ENCODE assay signal across 9 mouse cellular contexts in genomic region chr5:29388181-29388943, GRCm38 (mm10). TPM values are rescaled to one million over a fixed set of nuclear protein-coding genes. Genes with fewer than 3 reads are reported as not detected.
DNase-seq lines count a peak whose midpoint lies in the region; ATAC-seq lines count a peak whose summit lies in the region.
"Had no signal": no experiment of that assay in that cellular context is flagged by ENCODE, and none has a peak within 500 bp of the region (broad histone marks: within the 10 kb centered on the region; RNA-seq: fewer than 3 reads in every experiment).

No protein-coding gene starts in this region.

- no peak overlapping the region for H3K4me3 ChIP-seq in hindbrain, embryonic 16.5 days (ENCODE audit: low read length)
- H3K4me3 ChIP-seq in hindbrain, embryonic 10.5 days = no peak overlapping the region
- H3K4me3 ChIP-seq in forebrain, embryonic 16.5 days (replicated peaks; ENCODE audit: low read length) = no peak overlapping the region
- no peak overlapping the region for H3K4me3 ChIP-seq in forebrain, embryonic 15.5 days

- H3K4me1 ChIP-seq in hindbrain, embryonic 16.5 days (ENCODE audit: control insufficient read depth, insufficient read depth, low read depth, low read length) = no peaks in the 10 kb centered on the region
- no peaks in the 10 kb centered on the region for H3K4me1 ChIP-seq in hindbrain, embryonic 10.5 days (replicated peaks)
- H3K4me1 ChIP-seq in forebrain, embryonic 16.5 days (replicated peaks; ENCODE audit: control insufficient read depth, insufficient read depth, low read length) = no peaks in the 10 kb centered on the region
- H3K4me1 ChIP-seq in forebrain, embryonic 15.5 days = no peaks in the 10 kb centered on the region

- ATAC-seq in hindbrain, embryonic 16.5 days = no peak
- no peak for ATAC-seq in forebrain, embryonic 16.5 days
- no peak for ATAC-seq in erythroid progenitor cell, adult 5-6 weeks (replicated peaks; ENCODE audit: low FRiP score, poor library complexity, severe bottlenecking)
- ATAC-seq in forebrain, embryonic 15.5 days (replicated peaks) = no peak

- 53% methylated on average over 7 of the region's 7 CpGs for WGBS in hindbrain, embryonic 16.5 days
- 55% methylated on average over 7 of the region's 7 CpGs for WGBS in hindbrain, embryonic 10.5 days
- 56% methylated on average over 7 of the region's 7 CpGs for WGBS in forebrain, embryonic 16.5 days
- WGBS in forebrain, embryonic 15.5 days = 60% methylated on average over 7 of the region's 7 CpGs

- H3K9me3 ChIP-seq in hindbrain, embryonic 16.5 days (ENCODE audit: control insufficient read depth, low read length) = no peaks in the 10 kb centered on the region
- H3K9me3 ChIP-seq in hindbrain, embryonic 10.5 days = no peaks in the 10 kb centered on the region
- no peaks in the 10 kb centered on the region for H3K9me3 ChIP-seq in forebrain, embryonic 16.5 days (ENCODE audit: control insufficient read depth, low read length)
- H3K9me3 ChIP-seq in forebrain, embryonic 15.5 days = no peaks in the 10 kb centered on the region

- H3K27me3 ChIP-seq in hindbrain, embryonic 16.5 days (replicated peaks; ENCODE audit: control insufficient read depth, insufficient read depth, low read length) = no peaks in the 10 kb centered on the region
- peaks cover 5% of the 10 kb centered on the region; the same call in 1 of the 2 replicates for H3K27me3 ChIP-seq in hindbrain, embryonic 10.5 days (ENCODE audit: insufficient read depth, poor library complexity, severe bottlenecking)
- no peaks in the 10 kb centered on the region; the same call in 1 of the 2 replicates for H3K27me3 ChIP-seq in forebrain, embryonic 16.5 days (replicated peaks; ENCODE audit: control insufficient read depth, insufficient read depth, low read length)
- H3K27me3 ChIP-seq in forebrain, embryonic 15.5 days = 0 out of 2 replicates have a peak, but pooled peaks cover 4% of the 10 kb centered on the region
- H3K27me3 ChIP-seq: CH12.LX had no signal

- no peak overlapping the region for H3K9ac ChIP-seq in hindbrain, embryonic 16.5 days (ENCODE audit: low read depth, low read length)
- H3K9ac ChIP-seq in forebrain, embryonic 16.5 days (replicated peaks; ENCODE audit: low read depth, low read length) = no peak overlapping the region
- no peak overlapping the region for H3K9ac ChIP-seq in forebrain, embryonic 15.5 days (replicated peaks)

- H3K4me2 ChIP-seq in hindbrain, embryonic 16.5 days (ENCODE audit: low read length) = no peak overlapping the region
- no peak overlapping the region for H3K4me2 ChIP-seq in forebrain, embryonic 16.5 days (ENCODE audit: low read length)
- no peak overlapping the region for H3K4me2 ChIP-seq in forebrain, embryonic 15.5 days (replicated peaks)

- no peaks in the 10 kb centered on the region for H3K36me3 ChIP-seq in hindbrain, embryonic 16.5 days (ENCODE audit: control insufficient read depth, insufficient read depth, low read length)
- H3K36me3 ChIP-seq in hindbrain, embryonic 10.5 days = no peaks in the 10 kb centered on the region
- no peaks in the 10 kb centered on the region for H3K36me3 ChIP-seq in forebrain, embryonic 16.5 days (ENCODE audit: control insufficient read depth, insufficient read depth)
- H3K36me3 ChIP-seq in forebrain, embryonic 15.5 days = no peaks in the 10 kb centered on the region

- H3K27ac ChIP-seq in hindbrain, embryonic 16.5 days (ENCODE audit: low read depth, low read length) = 0 out of 2 replicates have a peak overlapping the region, but pooled peaks have one; percentile 18
- no peak overlapping the region for H3K27ac ChIP-seq in hindbrain, embryonic 10.5 days
- no peak overlapping the region; the same call in 1 of the 2 replicates for H3K27ac ChIP-seq in forebrain, embryonic 16.5 days (ENCODE audit: low read length)
- H3K27ac ChIP-seq in forebrain, embryonic 15.5 days (replicated peaks) = no peak overlapping the region

- DNase-seq in hindbrain, embryonic 10.5 days (ENCODE audit: low spot score) = no peak
- peak; percentile 45 for DNase-seq in gastrocnemius, adult 18-20 months (ENCODE audit: low spot score)
- peak; percentile 67 for DNase-seq in heart, postnatal 4 days
- DNase-seq in lung, postnatal 36 days = peak; percentile 51

RNA-seq across cellular contexts. Expression of gene Lmbr1, which starts 10.2 kb away (rescaled TPM):
- polyA plus RNA-seq in hindbrain, embryonic 16.5 days (2015; fragmentation: Nextera tagmentation; extraction: Ambion mirVana) = 38.0 and 42.8 TPM in 2 replicates
- 9.0 and 11.0 TPM in 2 replicates for polyA plus RNA-seq in hindbrain, embryonic 10.5 days (2016; fragmentation: Nextera tagmentation; extraction: Ambion mirVana)
- total RNA-seq in gastrocnemius, adult 18-20 months (2021) = 10 to 100 TPM; 10.5 to 12.1 TPM
- 10 to 100 TPM; 19.2 to 21.2 TPM for total RNA-seq in heart, postnatal 4 days (2021)
- polyA plus RNA-seq in forebrain, embryonic 16.5 days (2015; fragmentation: Nextera tagmentation; extraction: Ambion mirVana) = 30.7 and 31.5 TPM in 2 replicates
- total RNA-seq in erythroid progenitor cell, adult 5-6 weeks (2015; ENCODE audit: low replicate concordance) = 0.42 TPM in 1 of 2 replicates, not detected in the other
- total RNA-seq in erythroid progenitor cell, adult 5-6 weeks (2017; ENCODE audit: low replicate concordance) = 1.5 and 2.0 TPM in 2 replicates
- polyA plus RNA-seq in forebrain, embryonic 15.5 days (2015; fragmentation: Nextera tagmentation; extraction: Ambion mirVana) = 25.7 and 26.3 TPM in 2 replicates
- total RNA-seq: CH12.LX had no signal

RNA-seq across cellular contexts. Expression of gene Nom1, which starts 46.1 kb away (rescaled TPM):
- polyA plus RNA-seq in hindbrain, embryonic 16.5 days (2015; fragmentation: Nextera tagmentation; extraction: Ambion mirVana) = 18.2 and 18.9 TPM in 2 replicates
- 22.4 and 32.8 TPM in 2 replicates for polyA plus RNA-seq in hindbrain, embryonic 10.5 days (2016; fragmentation: Nextera tagmentation; extraction: Ambion mirVana)
- 10 to 100 TPM; 10.8 to 11.7 TPM for total RNA-seq in gastrocnemius, adult 18-20 months (2021)
- 10 to 100 TPM; 13.3 to 15.7 TPM for total RNA-seq in heart, postnatal 4 days (2021)
- 24.1 and 26.0 TPM in 2 replicates for polyA plus RNA-seq in forebrain, embryonic 16.5 days (2015; fragmentation: Nextera tagmentation; extraction: Ambion mirVana)
- 1.4 and 3.8 TPM in 2 replicates for total RNA-seq in erythroid progenitor cell, adult 5-6 weeks (2015; ENCODE audit: low replicate concordance)
- 2.2 and 4.9 TPM in 2 replicates for total RNA-seq in erythroid progenitor cell, adult 5-6 weeks (2017; ENCODE audit: low replicate concordance)
- polyA plus RNA-seq in forebrain, embryonic 15.5 days (2015; fragmentation: Nextera tagmentation; extraction: Ambion mirVana) = 20.5 and 20.6 TPM in 2 replicates
